Mouse (Mus musculus) CD4-positive, CD25-positive, alpha-beta regulatory T cell, adult 9 weeks (primary cell): ENCODE data around the gene Tulp1. TPM values are rescaled to one million over a fixed set of nuclear protein-coding genes. Genes with fewer than 3 reads are reported as not detected.

Source experiments
- polyA plus RNA-seq: library from polyadenylated mRNA; unstranded; fragments of 100-300 nt; shearing (Covaris generic); gene quantifications from one replicate; pipeline ENCODE4 v1.2.1, GENCODE M21; 2017

The Tulp1 gene
- polyA plus RNA-seq = not detected

GRCm38 (mm10) chr17:28365122-28365521 is at the start of gene Tulp1:
Tulp1 (minus strand) TSS chr17:28365222.

GRCm38 (mm10) chr17:28350466-28351352 is 14.3 kb downstream of the Tulp1 start, which contains the start of gene Tead3:
Tead3 (minus strand) TSS chr17:28350817.

GRCm38 (mm10) chr17:28328366-28328928 is 36.6 kb downstream of the Tulp1 start, which contains the start of gene Rpl10a:
Rpl10a (plus strand) TSS chr17:28328471.

GRCm38 (mm10) chr17:28313212-28313879 is 51.7 kb downstream of the Tulp1 start, which contains the start of gene Fance:
Fance (plus strand) TSS chr17:28313519.

Other genes starting within 250 kb of the Tulp1 start
- not detected for gene Scube3, start 223.1 kb downstream of the Tulp1 start, polyA plus RNA-seq
- 4.6 TPM for gene Zfp523, start 188.1 kb downstream of the Tulp1 start, polyA plus RNA-seq
- gene Def6, start 157.4 kb downstream of the Tulp1 start, polyA plus RNA-seq = 127 TPM
- gene Ppard, start 132.5 kb downstream of the Tulp1 start, polyA plus RNA-seq = 3.2 TPM
- gene Fance, start 51.7 kb downstream of the Tulp1 start, polyA plus RNA-seq = 5.4 TPM
- 597 TPM for gene Rpl10a, start 36.8 kb downstream of the Tulp1 start, polyA plus RNA-seq
- not detected for gene Tead3, start 14.4 kb downstream of the Tulp1 start, polyA plus RNA-seq
- 9.0 TPM for gene Fkbp5, start 152.3 kb upstream of the Tulp1 start, polyA plus RNA-seq
- not detected for gene Armc12, start 165.6 kb upstream of the Tulp1 start, polyA plus RNA-seq
- gene Clpsl2, start 184.2 kb upstream of the Tulp1 start, polyA plus RNA-seq = not detected
- gene Clps, start 195.5 kb upstream of the Tulp1 start, polyA plus RNA-seq = not detected
- gene Lhfpl5, start 210.4 kb upstream of the Tulp1 start, polyA plus RNA-seq = 1.4 TPM